Mouse (Mus musculus) testis, adult 2 months (tissue): ENCODE measurements at regions not wholly inside any gene's neighbourhood (a gene's known extent, or its start where the extent isn't known, plus 50 kb on each side); places are given as distances from the start of the nearest gene placed in this dataset.

ENCODE experiments used
- H3K27ac ChIP-seq: fragments of 200-500 bp; 2 replicates; pipeline ENCODE4 v1.5.1; 2012; ENCODE audit warnings: low read depth, low read length; ENCODE audit not compliant: control insufficient read depth, insufficient read depth
- H3K27me3 ChIP-seq: fragments of 200-500 bp; 2 replicates; pipeline ENCODE4 v1.6.1; 2012; ENCODE audit warnings: mild to moderate bottlenecking, low read length, moderate library complexity; ENCODE audit not compliant: control insufficient read depth, insufficient read depth
- H3K36me3 ChIP-seq: fragments of 200-500 bp; 2 replicates; pipeline ENCODE4 v1.6.1; 2012; ENCODE audit warnings: mild to moderate bottlenecking, low read length; ENCODE audit not compliant: control insufficient read depth, insufficient read depth
- H3K4me1 ChIP-seq: fragments of 200-500 bp; 2 replicates; pipeline ENCODE4 v1.6.1; 2012; ENCODE audit warnings: low read length; ENCODE audit not compliant: control insufficient read depth, insufficient read depth
- H3K4me3 ChIP-seq: fragments of 200-500 bp; 2 replicates; pipeline ENCODE4 v1.5.1; 2012; ENCODE audit warnings: low read depth, mild to moderate bottlenecking, low read length, moderate library complexity, mixed read lengths; ENCODE audit not compliant: control insufficient read depth
- CTCF ChIP-seq: fragments of 200-500 bp; IDR thresholded peaks from 2 replicates; pipeline ENCODE4 v1.5.1; 2012; ENCODE audit warnings: low read depth, mild to moderate bottlenecking, inconsistent platforms, low read length, moderate library complexity; ENCODE audit not compliant: control insufficient read depth, insufficient read depth, insufficient replicate concordance
- POLR2A ChIP-seq: fragments of 200-500 bp; IDR thresholded peaks from 2 replicates; pipeline ENCODE4 v1.6.1; 2012; ENCODE audit warnings: low read depth, mild to moderate bottlenecking, inconsistent platforms, low read length, moderate library complexity; ENCODE audit not compliant: control insufficient read depth

- no peak overlapping the region for H3K4me3 ChIP-seq
- no peaks in the 10 kb centered on the region for H3K27me3 ChIP-seq
- H3K4me1 ChIP-seq: peaks cover 2% of the 10 kb centered on the region; the same call in 1 of the 2 replicates
- H3K36me3 ChIP-seq: no peaks in the 10 kb centered on the region
- TF ChIP-seq CTCF (no peak), POLR2A (no peak)
- no peak overlapping the region for H3K27ac ChIP-seq
Observed at GRCm38 (mm10) chr9:63864350-63864749, 106.6 kb upstream of the Smad3 start.

DNA sequence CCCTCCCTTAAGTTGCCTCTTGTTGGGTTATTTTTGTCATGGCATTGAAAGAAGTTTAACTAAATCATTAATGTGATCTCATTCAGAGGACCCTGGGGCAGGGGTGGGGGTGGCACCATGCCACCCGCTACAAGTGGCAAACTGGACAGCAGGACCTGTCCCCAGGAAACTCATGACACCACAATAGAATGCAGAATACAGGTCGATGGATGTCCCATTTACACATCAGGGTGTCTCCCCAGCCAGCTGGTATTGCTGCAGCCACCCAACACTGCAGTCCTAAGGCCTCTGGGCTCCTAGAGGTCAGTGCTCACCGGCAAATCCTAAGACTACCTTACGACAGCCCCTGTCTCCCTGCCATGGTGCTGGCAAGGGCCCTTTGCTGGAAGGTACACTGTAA lies 105.5 kb upstream of the Smad3 start:
- peaks cover 2% of the 10 kb centered on the region; the same call in 1 of the 2 replicates for H3K4me1 ChIP-seq
- TF ChIP-seq CTCF: no peak
- TF ChIP-seq POLR2A: no peak
- no peak overlapping the region for H3K27ac ChIP-seq
- no peaks in the 10 kb centered on the region for H3K36me3 ChIP-seq
- no peak overlapping the region for H3K4me3 ChIP-seq
- no peaks in the 10 kb centered on the region for H3K27me3 ChIP-seq

DNA sequence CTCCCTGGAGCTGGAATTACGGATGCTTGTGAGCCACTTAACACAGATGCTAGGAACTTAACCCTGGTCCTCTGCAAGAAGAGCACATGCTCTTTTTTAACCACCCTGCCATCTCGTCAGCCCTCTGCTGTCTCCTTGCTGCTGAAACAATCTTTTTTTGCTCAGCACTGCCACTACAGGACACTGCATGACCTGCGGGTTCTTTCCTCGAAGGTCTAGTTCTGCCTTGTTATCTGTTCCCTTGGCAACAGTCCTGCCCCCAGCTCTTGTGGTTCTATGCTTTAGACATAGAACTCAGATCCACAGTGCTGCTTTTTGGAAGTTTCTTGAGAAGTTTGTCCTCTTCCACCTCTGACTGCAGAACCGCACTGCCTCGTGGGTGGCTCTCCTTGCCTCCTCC lies 104.6 kb upstream of the Smad3 start:
- Histone ChIP-seq H3K36me3 (no peaks in the 10 kb centered on the region), H3K4me1 (peaks cover 2% of the 10 kb centered on the region; the same call in 1 of the 2 replicates), H3K4me3 (no peak overlapping the region), H3K27ac (no peak overlapping the region), H3K27me3 (no peaks in the 10 kb centered on the region)
- TF ChIP-seq POLR2A: no peak
- peak; percentile 13; the same call in 1 of the 2 replicates for TF ChIP-seq CTCF

- no peaks in the 10 kb centered on the region for H3K27me3 ChIP-seq
- H3K27ac ChIP-seq: no peak overlapping the region
- peaks cover 2% of the 10 kb centered on the region; the same call in 1 of the 2 replicates for H3K4me1 ChIP-seq
- H3K36me3 ChIP-seq: no peaks in the 10 kb centered on the region
- no peak overlapping the region for H3K4me3 ChIP-seq
- TF ChIP-seq CTCF (no peak), POLR2A (no peak)
Observed at GRCm38 (mm10) chr9:63861418-63861817, 103.6 kb upstream of the Smad3 start.

- TF ChIP-seq POLR2A: no peak
- no peak for TF ChIP-seq CTCF
- no peak overlapping the region for H3K4me3 ChIP-seq
- H3K4me1 ChIP-seq: peaks cover 2% of the 10 kb centered on the region; the same call in 1 of the 2 replicates
- H3K27me3 ChIP-seq: no peaks in the 10 kb centered on the region
- no peak overlapping the region for H3K27ac ChIP-seq
- no peaks in the 10 kb centered on the region for H3K36me3 ChIP-seq
Observed at GRCm38 (mm10) chr9:63860196-63860595, 102.4 kb upstream of the Smad3 start.

DNA sequence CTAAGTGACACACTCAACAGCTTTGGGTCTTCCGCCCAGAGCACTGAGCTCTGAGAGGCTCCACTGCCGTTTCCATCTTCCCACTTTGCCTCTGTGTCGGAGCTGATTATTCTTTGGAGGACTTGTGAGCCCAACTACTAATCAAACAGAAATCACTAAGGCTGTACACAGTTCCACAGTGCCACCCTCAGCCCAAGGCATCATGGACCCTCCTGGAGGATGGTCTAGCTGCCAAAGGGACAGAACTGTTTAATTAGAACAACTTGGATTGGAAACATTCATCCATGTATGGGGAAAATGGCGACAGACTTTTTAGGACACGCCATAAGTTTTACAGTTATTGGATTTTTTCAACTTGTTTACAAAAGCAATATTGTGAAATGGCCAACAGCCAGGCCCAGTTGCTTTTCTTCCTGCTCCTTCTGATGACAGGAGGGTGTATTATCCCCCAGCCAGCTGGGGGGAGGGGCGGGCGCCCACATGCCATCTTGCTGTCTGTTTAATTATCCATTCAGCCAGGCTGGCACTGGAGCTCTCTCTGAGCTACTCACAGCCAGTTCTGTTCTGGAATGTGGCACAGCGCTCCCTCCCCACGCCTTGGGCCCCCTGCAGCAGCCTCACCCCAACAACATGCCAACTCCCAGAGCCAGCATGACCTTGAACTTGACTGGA lies 98.4 kb upstream of the Smad3 start:
- Histone ChIP-seq H3K36me3 (no peaks in the 10 kb centered on the region), H3K4me3 (no peak overlapping the region), H3K4me1 (no peaks in the 10 kb centered on the region), H3K27ac (no peak overlapping the region), H3K27me3 (no peaks in the 10 kb centered on the region)
- TF ChIP-seq POLR2A (no peak), CTCF (no peak)

GRCm38 (mm10) chr9:63851809-63852208 lies 94.0 kb upstream of the Smad3 start:
- Histone ChIP-seq H3K4me3 (no peak overlapping the region), H3K27ac (no peak overlapping the region), H3K27me3 (no peaks in the 10 kb centered on the region), H3K36me3 (no peaks in the 10 kb centered on the region), H3K4me1 (peaks cover 7% of the 10 kb centered on the region)
- TF ChIP-seq POLR2A (no peak), CTCF (no peak)

GRCm38 (mm10) chr9:63850316-63850693 lies 92.5 kb upstream of the Smad3 start:
- no peaks in the 10 kb centered on the region for H3K36me3 ChIP-seq
- TF ChIP-seq POLR2A (no peak), CTCF (no peak)
- H3K27ac ChIP-seq: no peak overlapping the region
- peaks cover 7% of the 10 kb centered on the region for H3K4me1 ChIP-seq
- H3K4me3 ChIP-seq: no peak overlapping the region
- H3K27me3 ChIP-seq: no peaks in the 10 kb centered on the region
